Mouse (Mus musculus) limb, embryonic 14.5 days (tissue): ENCODE data around the gene Fam178b. TPM values are rescaled to one million over a fixed set of nuclear protein-coding genes. Genes with fewer than 3 reads are reported as not detected.

ENCODE experiments used
- ATAC-seq: fragments of 200-750 bp; cut with Nextera tagmentation; 2 replicates; pipeline ENCODE4 v1.8.0; 2017; ENCODE audit warnings: low read depth, moderate number of reproducible peaks, moderate TSS enrichment; ENCODE audit not compliant: low FRiP score
- DNase-seq: peaks from one replicate; pipeline ENCODE4 v3.0.0-alpha.2; 2015; ENCODE audit warnings: low spot score
- H3K27ac ChIP-seq: fragments of 300-500 bp; sonication (generic); replicated peaks from 2 replicates; pipeline ENCODE4 v1.5.1; 2014; ENCODE audit warnings: low read depth, mild to moderate bottlenecking, low read length, moderate library complexity, mixed read lengths
- H3K27me3 ChIP-seq: fragments of 300-500 bp; sonication (generic); 2 replicates; pipeline ENCODE4 v1.6.1; 2014; ENCODE audit warnings: low read length, mixed read lengths; ENCODE audit not compliant: control insufficient read depth, insufficient read depth
- H3K36me3 ChIP-seq: fragments of 300-500 bp; sonication (generic); 2 replicates; pipeline ENCODE4 v1.6.1; 2014; ENCODE audit warnings: mild to moderate bottlenecking, low read length, moderate library complexity, mixed read lengths; ENCODE audit not compliant: control insufficient read depth, insufficient read depth
- H3K4me1 ChIP-seq: fragments of 300-500 bp; sonication (generic); 2 replicates; pipeline ENCODE4 v1.6.1; 2014; ENCODE audit warnings: antibody characterized with exemption, low read length, mixed read lengths; ENCODE audit not compliant: control insufficient read depth, insufficient read depth
- H3K4me2 ChIP-seq: fragments of 300-500 bp; sonication (generic); replicated peaks from 2 replicates; pipeline ENCODE4 v1.6.1; 2014; ENCODE audit warnings: low read depth, mild to moderate bottlenecking, low read length, moderate library complexity; ENCODE audit not compliant: severe bottlenecking
- H3K4me3 ChIP-seq: fragments of 300-500 bp; sonication (generic); replicated peaks from 2 replicates; pipeline ENCODE4 v1.5.1; 2014; ENCODE audit warnings: low read length
- H3K9ac ChIP-seq: fragments of 300-500 bp; sonication (generic); 2 replicates; pipeline ENCODE4 v1.6.1; 2014; ENCODE audit warnings: mild to moderate bottlenecking, low read depth, low read length, moderate library complexity; ENCODE audit not compliant: severe bottlenecking
- H3K9me3 ChIP-seq: fragments of 300-500 bp; sonication (generic); 2 replicates; pipeline ENCODE4 v1.6.1; 2016; ENCODE audit warnings: low read length; ENCODE audit not compliant: control insufficient read depth
- POLR2A ChIP-seq: fragments of 200-500 bp; IDR thresholded peaks from 2 replicates; pipeline ENCODE4 v1.8.0; 2012; ENCODE audit warnings: inconsistent platforms, mild to moderate bottlenecking, moderate library complexity, borderline replicate concordance; ENCODE audit not compliant: insufficient read depth, insufficient read length; ENCODE audit errors: extremely low read depth
- WGBS: fragments of 180-500 bp; shearing (Covaris S2); extraction: QIAGEN DNeasy Blood & Tissue Kit; methylation state at CpG from one replicate; pipeline ENCODE4 v1.1.7; 2014; 5-methylcytosine and 5-hydroxymethylcytosine counted together
- polyA plus RNA-seq, 2 experiments: library from polyadenylated mRNA; depleted of rRNA in 1 of 2; stranded (reverse) in 1 of 2; unstranded in 1 of 2; fragments of >200 nt; fragmentation: Nextera tagmentation in 1 of 2; extraction: Ambion mirVana in 1 of 2; gene quantifications; 2 replicates each; pipeline versions ENCODE4 v1.2.1 to v1.2.3; 2012 to 2014

Gene Fam178b
- polyA plus RNA-seq, 2 experiments, result 0.67 to 1.5 TPM

DNA sequence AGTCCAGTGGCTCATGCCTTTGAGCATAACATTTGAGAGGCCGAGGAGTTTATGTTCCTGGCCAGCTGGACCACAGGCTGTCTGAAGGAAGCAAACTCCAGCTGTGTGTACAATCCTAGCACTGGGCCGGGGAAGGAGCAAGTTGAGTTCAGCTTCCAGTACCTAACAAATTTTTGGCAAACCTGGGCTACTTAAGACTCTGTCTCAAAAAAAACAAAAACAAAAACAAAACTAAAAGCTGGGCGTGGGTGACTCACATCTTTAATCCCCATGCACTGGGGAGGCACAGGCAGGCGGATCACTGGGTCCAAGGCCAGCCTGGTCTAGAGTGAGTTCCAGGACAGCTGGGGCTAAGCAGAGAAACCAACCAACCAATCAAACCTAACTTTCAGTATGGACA, 114.2 kb downstream of the Fam178b start:
- no peak for DNase-seq
- H3K9me3 ChIP-seq, result no peaks in the 10 kb centered on the region
- H3K4me1 ChIP-seq, result peaks cover 19% of the 10 kb centered on the region
- no peaks in the 10 kb centered on the region for H3K27me3 ChIP-seq
- 69% methylated on average over 4 of the region's 4 CpGs for WGBS
- no peak overlapping the region for H3K4me2 ChIP-seq
- no peak overlapping the region for H3K4me3 ChIP-seq
- ATAC-seq, result no peak
- no peak for TF ChIP-seq POLR2A
- H3K36me3 ChIP-seq, result no peaks in the 10 kb centered on the region
- H3K27ac ChIP-seq, result no peak overlapping the region
- no peak overlapping the region for H3K9ac ChIP-seq

DNA sequence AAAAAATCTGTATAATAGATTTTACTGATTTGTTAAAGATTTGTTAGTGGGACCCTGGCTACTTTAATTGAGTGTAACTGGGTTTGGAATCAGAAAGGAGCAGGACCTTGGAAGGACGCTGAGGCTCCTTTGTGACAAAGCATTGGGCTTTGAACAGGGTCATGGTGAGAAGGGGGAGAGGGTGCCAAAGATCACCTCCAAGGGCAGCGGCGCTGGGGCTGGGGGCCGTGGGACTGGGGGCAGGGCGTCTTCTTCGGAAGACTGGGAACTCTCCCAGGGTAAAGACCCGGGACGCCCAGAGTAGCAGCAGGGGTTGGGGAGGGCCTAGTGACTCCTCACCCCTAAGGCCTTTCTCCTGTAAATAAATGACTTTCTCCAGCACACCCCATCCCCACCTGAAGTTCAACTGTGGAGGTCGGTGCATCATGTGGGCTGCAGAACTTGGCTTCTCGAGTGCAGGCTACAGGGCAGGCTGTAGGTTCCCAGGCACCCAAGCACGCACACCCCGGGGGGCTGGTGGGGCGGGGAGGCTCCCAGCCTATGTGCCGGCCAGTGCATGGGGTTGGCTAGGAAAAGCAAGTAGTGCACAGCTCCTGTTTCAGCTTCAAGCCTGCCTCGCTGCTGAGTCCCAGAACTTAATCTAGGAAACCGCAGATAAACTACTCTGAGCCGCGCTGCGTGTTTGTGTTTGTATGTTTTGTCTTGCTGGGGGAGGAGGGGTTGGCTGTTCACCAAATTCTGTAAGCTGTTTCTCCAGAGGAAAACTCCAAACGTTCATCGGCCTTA, 115.0 kb downstream of the Fam178b start:
- 44% methylated on average over 21 of the region's 21 CpGs for WGBS
- H3K27me3 ChIP-seq, result no peaks in the 10 kb centered on the region
- TF ChIP-seq POLR2A, result no peak
- DNase-seq (no peak), ATAC-seq (no peak)
- H3K36me3 ChIP-seq, result no peaks in the 10 kb centered on the region
- H3K9ac ChIP-seq, result 0 out of 2 replicates have a peak overlapping the region, but pooled peaks have one; percentile 9
- no peak overlapping the region for H3K4me2 ChIP-seq
- H3K4me1 ChIP-seq, result peaks cover 18% of the 10 kb centered on the region
- H3K4me3 ChIP-seq, result no peak overlapping the region
- no peaks in the 10 kb centered on the region for H3K9me3 ChIP-seq
- H3K27ac ChIP-seq, result no peak overlapping the region

- Histone ChIP-seq H3K27me3 (no peaks in the 10 kb centered on the region), H3K4me1 (peaks cover 18% of the 10 kb centered on the region), H3K36me3 (no peaks in the 10 kb centered on the region), H3K9me3 (no peaks in the 10 kb centered on the region), H3K4me3 (no peak overlapping the region), H3K4me2 (no peak overlapping the region), H3K9ac (no peak overlapping the region), H3K27ac (no peak overlapping the region)
- WGBS, result 11% methylated on average over 2 of the region's 2 CpGs
- no peak for TF ChIP-seq POLR2A
- no peak for DNase-seq
- ATAC-seq, result no peak
Observed at GRCm38 (mm10) chr1:36566425-36566824, 116.6 kb downstream of the Fam178b start.

DNA sequence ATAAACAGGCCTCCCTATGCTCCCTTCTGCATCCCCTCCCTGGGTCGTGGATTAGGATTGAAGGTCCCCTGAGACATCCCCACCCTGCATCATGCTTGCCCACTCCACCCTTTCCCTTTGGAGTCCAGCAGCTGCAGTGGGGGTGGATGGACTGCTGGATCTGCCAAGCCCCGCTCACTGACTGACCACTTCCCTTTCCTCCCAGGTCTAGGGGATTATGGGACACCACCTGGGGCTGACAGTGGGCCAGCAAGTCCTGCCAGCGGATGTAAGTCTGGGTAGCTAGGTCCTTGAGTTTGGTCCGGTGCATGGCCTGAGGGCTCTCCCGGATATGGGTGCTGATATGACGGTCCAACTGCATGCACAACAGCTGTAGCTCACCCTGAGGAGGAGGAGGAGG, 118.9 kb downstream of the Fam178b start:
- 76% methylated on average over 6 of the region's 6 CpGs for WGBS
- no peak overlapping the region for H3K4me2 ChIP-seq
- no peak for ATAC-seq
- DNase-seq, result no peak
- H3K36me3 ChIP-seq, result no peaks in the 10 kb centered on the region
- H3K9ac ChIP-seq, result no peak overlapping the region
- H3K4me1 ChIP-seq, result peaks cover 25% of the 10 kb centered on the region
- no peak for TF ChIP-seq POLR2A
- H3K27me3 ChIP-seq, result no peaks in the 10 kb centered on the region
- no peak overlapping the region for H3K4me3 ChIP-seq
- no peaks in the 10 kb centered on the region for H3K9me3 ChIP-seq
- no peak overlapping the region for H3K27ac ChIP-seq

DNA sequence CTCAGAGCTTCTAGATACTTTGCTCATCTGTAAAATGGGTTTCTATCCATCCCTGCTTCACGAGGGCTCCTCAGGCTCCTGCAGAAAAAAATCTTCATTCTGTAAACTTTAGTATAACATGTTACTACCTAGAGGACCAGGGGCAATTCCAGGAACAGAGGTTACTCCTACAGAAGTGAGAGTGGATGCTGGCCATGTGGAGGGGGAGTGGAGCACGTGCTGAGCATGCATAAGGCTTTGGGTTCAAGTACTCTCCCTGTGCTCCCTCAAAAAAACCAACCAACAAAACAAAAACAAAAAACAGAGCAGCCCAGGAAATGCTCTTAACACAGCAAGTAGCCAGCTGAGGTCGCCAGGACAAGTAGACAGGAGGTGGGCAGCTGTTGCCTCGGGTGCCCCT, 119.4 kb downstream of the Fam178b start:
- no peak for TF ChIP-seq POLR2A
- 38% methylated on average over 4 of the region's 4 CpGs for WGBS
- H3K4me3 ChIP-seq, result no peak overlapping the region
- DNase-seq (no peak), ATAC-seq (no peak)
- no peaks in the 10 kb centered on the region for H3K9me3 ChIP-seq
- H3K4me2 ChIP-seq, result no peak overlapping the region
- no peak overlapping the region for H3K9ac ChIP-seq
- no peak overlapping the region for H3K27ac ChIP-seq
- no peaks in the 10 kb centered on the region for H3K27me3 ChIP-seq
- H3K4me1 ChIP-seq, result peaks cover 30% of the 10 kb centered on the region
- H3K36me3 ChIP-seq, result no peaks in the 10 kb centered on the region
